Mouse (Mus musculus) kidney, postnatal 0 days (tissue): ENCODE data around the gene Tex46. TPM values are rescaled to one million over a fixed set of nuclear protein-coding genes. Genes with fewer than 3 reads are reported as not detected.

Source experiments
- ATAC-seq: fragments of 200-750 bp; cut with Nextera tagmentation; replicated peaks from 2 replicates; pipeline ENCODE4 v1.8.0; 2017; ENCODE audit warnings: low read depth, moderate number of reproducible peaks, moderate TSS enrichment, moderate library complexity; ENCODE audit not compliant: low FRiP score
- DNase-seq: peaks from one replicate; pipeline ENCODE4 v3.0.0-alpha.2; 2016; ENCODE audit warnings: low spot score
- H3K27ac ChIP-seq: fragments of 300-500 bp; sonication (generic); 2 replicates; pipeline ENCODE4 v1.5.1; 2014; ENCODE audit warnings: mild to moderate bottlenecking
- H3K27me3 ChIP-seq: fragments of 300-500 bp; sonication (generic); 2 replicates; pipeline ENCODE4 v1.6.1; 2014; ENCODE audit warnings: low read length, mixed read lengths; ENCODE audit not compliant: insufficient read depth
- H3K36me3 ChIP-seq: fragments of 300-500 bp; sonication (generic); 2 replicates; pipeline ENCODE4 v1.6.1; 2014; ENCODE audit warnings: low read length, mixed read lengths; ENCODE audit not compliant: insufficient read depth
- H3K4me1 ChIP-seq: fragments of 300-500 bp; sonication (generic); replicated peaks from 2 replicates; pipeline ENCODE4 v1.6.1; 2014; ENCODE audit warnings: antibody characterized with exemption, low read length, mixed read lengths; ENCODE audit not compliant: insufficient read depth
- H3K4me2 ChIP-seq: fragments of 300-500 bp; sonication (generic); 2 replicates; pipeline ENCODE4 v1.6.1; 2014; ENCODE audit warnings: mild to moderate bottlenecking, low read length, moderate library complexity, mixed read lengths
- H3K4me3 ChIP-seq: fragments of 300-500 bp; sonication (generic); replicated peaks from 2 replicates; pipeline ENCODE4 v1.5.1; 2014; ENCODE audit warnings: low read depth, low read length
- H3K9ac ChIP-seq: fragments of 300-500 bp; sonication (generic); 2 replicates; pipeline ENCODE4 v1.6.1; 2014; ENCODE audit warnings: low read depth, low read length
- H3K9me3 ChIP-seq: fragments of 300-500 bp; sonication (generic); replicated peaks from 2 replicates; pipeline ENCODE4 v1.6.1; 2016; ENCODE audit warnings: low read length, inconsistent platforms, mixed read lengths
- CTCF ChIP-seq: IDR thresholded peaks from 2 replicates; pipeline ENCODE4 v1.5.1; 2016; ENCODE audit warnings: antibody characterized with exemption, low read depth, mild to moderate bottlenecking, moderate library complexity
- WGBS: fragments of 180-500 bp; shearing (Covaris S2); extraction: QIAGEN DNeasy Blood & Tissue Kit; methylation state at CpG from one replicate; pipeline ENCODE4 v1.1.7; 2014; 5-methylcytosine and 5-hydroxymethylcytosine counted together
- polyA plus RNA-seq: library from polyadenylated mRNA; unstranded; fragments of >200 nt; fragmentation: Nextera tagmentation; extraction: Ambion mirVana; gene quantifications from 2 replicates; pipeline ENCODE4 v1.2.1, GENCODE M21; 2015

The Tex46 gene
- polyA plus RNA-seq, 1 experiment from 2014 or later: not detected

- H3K4me1 ChIP-seq: no peaks in the 10 kb centered on the region
- H3K9me3 ChIP-seq: no peaks in the 10 kb centered on the region
- peak overlapping the region; percentile 50 for H3K4me3 ChIP-seq
- no peak overlapping the region for H3K27ac ChIP-seq
- TF ChIP-seq CTCF: no peak
- ATAC-seq (peak; percentile 35), DNase-seq (peak; percentile 54)
- peak overlapping the region; percentile 46 for H3K9ac ChIP-seq
- WGBS: 2% methylated on average over 75 of the region's 76 CpGs
- H3K27me3 ChIP-seq: peaks cover 22% of the 10 kb centered on the region
- H3K4me2 ChIP-seq: peak overlapping the region; percentile 92
- no peaks in the 10 kb centered on the region for H3K36me3 ChIP-seq
These were observed 27.5 kb downstream of the Tex46 start for GRCm38 (mm10) chr4:136637563-136638229.

GRCm38 (mm10) chr4:136638230-136638750, 28.1 kb downstream of the Tex46 start:
- TF ChIP-seq CTCF: no peak
- Histone ChIP-seq H3K27me3 (peaks cover 22% of the 10 kb centered on the region), H3K9me3 (no peaks in the 10 kb centered on the region), H3K36me3 (no peaks in the 10 kb centered on the region), H3K27ac (no peak overlapping the region), H3K4me3 (0 out of 2 replicates have a peak overlapping the region, but pooled peaks have one; percentile 50), H3K4me2 (peak overlapping the region; percentile 92), H3K4me1 (no peaks in the 10 kb centered on the region), H3K9ac (no peak overlapping the region)
- 47% methylated on average over 7 of the region's 7 CpGs for WGBS
- DNase-seq (no peak), ATAC-seq (no peak)

- Histone ChIP-seq H3K4me2 (peak overlapping the region; percentile 37), H3K9me3 (no peaks in the 10 kb centered on the region), H3K4me3 (no peak overlapping the region), H3K27me3 (peaks cover 22% of the 10 kb centered on the region), H3K36me3 (no peaks in the 10 kb centered on the region), H3K4me1 (no peaks in the 10 kb centered on the region), H3K9ac (no peak overlapping the region), H3K27ac (no peak overlapping the region)
- TF ChIP-seq CTCF: no peak
- DNase-seq (peak; percentile 86), ATAC-seq (no peak)
- WGBS: 9% methylated on average over 10 of the region's 10 CpGs
These were observed 28.7 kb downstream of the Tex46 start for GRCm38 (mm10) chr4:136638890-136639289.

GRCm38 (mm10) chr4:136648922-136649479, 38.8 kb downstream of the Tex46 start:
- no peaks in the 10 kb centered on the region for H3K36me3 ChIP-seq
- peak; percentile 87 for DNase-seq
- peak overlapping the region; percentile 24 for H3K4me2 ChIP-seq
- 0 out of 2 replicates have a peak, but pooled peaks cover 5% of the 10 kb centered on the region for H3K4me1 ChIP-seq
- no peaks in the 10 kb centered on the region for H3K9me3 ChIP-seq
- TF ChIP-seq CTCF: peak; percentile 96
- H3K27ac ChIP-seq: no peak overlapping the region
- WGBS: 4% methylated on average over 11 of the region's 11 CpGs
- H3K27me3 ChIP-seq: no peaks in the 10 kb centered on the region
- H3K9ac ChIP-seq: no peak overlapping the region
- ATAC-seq: peak; percentile 53; the same call in 1 of the 2 replicates
- no peak overlapping the region for H3K4me3 ChIP-seq

GRCm38 (mm10) chr4:136649480-136650196, 39.4 kb downstream of the Tex46 start:
- WGBS: 25% methylated on average over 13 of the region's 13 CpGs
- H3K4me2 ChIP-seq: peak overlapping the region; percentile 24
- no peaks in the 10 kb centered on the region for H3K27me3 ChIP-seq
- H3K36me3 ChIP-seq: no peaks in the 10 kb centered on the region
- DNase-seq: peak; percentile 65
- H3K4me1 ChIP-seq: 0 out of 2 replicates have a peak, but pooled peaks cover 5% of the 10 kb centered on the region
- peak; percentile 5; the same call in 1 of the 2 replicates for ATAC-seq
- no peak for TF ChIP-seq CTCF
- no peaks in the 10 kb centered on the region for H3K9me3 ChIP-seq
- no peak overlapping the region for H3K4me3 ChIP-seq
- H3K9ac ChIP-seq: no peak overlapping the region
- H3K27ac ChIP-seq: no peak overlapping the region

GRCm38 (mm10) chr4:136650261-136650660, 40.0 kb downstream of the Tex46 start:
- DNase-seq: peak; percentile 27
- H3K9ac ChIP-seq: no peak overlapping the region
- 0 out of 2 replicates have a peak, but pooled peaks cover 5% of the 10 kb centered on the region for H3K4me1 ChIP-seq
- no peaks in the 10 kb centered on the region for H3K9me3 ChIP-seq
- ATAC-seq: no peak
- no peak overlapping the region for H3K4me2 ChIP-seq
- no peaks in the 10 kb centered on the region for H3K27me3 ChIP-seq
- H3K36me3 ChIP-seq: no peaks in the 10 kb centered on the region
- TF ChIP-seq CTCF: no peak
- no peak overlapping the region for H3K27ac ChIP-seq
- H3K4me3 ChIP-seq: no peak overlapping the region
- WGBS: 51% methylated on average over 8 of the region's 8 CpGs
